Mouse (Mus musculus) kidney, adult 2 months (tissue): ENCODE measurements around the gene Tcf12.

ENCODE experiments used
- CTCF ChIP-seq: fragments of 200-500 bp; conservative IDR thresholded peaks from 2 replicates; pipeline ENCODE4 v1.5.1; 2011; ENCODE audit warnings: low read depth, mild to moderate bottlenecking, control low read depth, low read length, moderate library complexity, mixed read lengths; ENCODE audit not compliant: insufficient read depth, insufficient read length
- POLR2A ChIP-seq: fragments of 200-500 bp; IDR thresholded peaks from one replicate; pipeline ENCODE4 v1.6.1; 2011; ENCODE audit warnings: low read depth, low read length, control low read depth

DNA sequence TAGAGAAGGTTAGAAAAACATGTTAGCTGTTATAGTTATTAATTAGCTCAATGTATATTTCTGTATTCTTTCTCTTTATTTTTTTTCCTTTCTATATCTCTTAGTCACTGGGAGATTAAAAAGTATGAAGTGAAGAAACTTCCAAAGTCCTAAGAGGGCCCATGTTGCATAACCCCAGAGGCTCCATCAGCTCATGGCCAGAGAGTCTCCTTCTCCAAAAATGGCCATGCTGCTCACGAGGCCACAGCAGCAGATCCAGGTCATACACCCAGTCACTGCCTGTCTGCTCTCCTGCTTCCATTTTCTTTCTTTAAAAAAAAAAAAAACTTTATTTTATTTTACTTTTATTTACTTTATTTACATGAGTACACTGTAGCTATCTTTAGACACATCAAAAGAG lies 45.4 kb upstream of the Tcf12 start:
- TF ChIP-seq CTCF (no peak), POLR2A (no peak)
